Mouse (Mus musculus) kidney, adult 2 months (tissue): ENCODE measurements around the gene Rora. TPM values are rescaled to one million over a fixed set of nuclear protein-coding genes. Genes with fewer than 3 reads are reported as not detected.

Experiments used
- DNase-seq: peaks from one replicate; pipeline ENCODE4 v3.0.0; 2021
- H3K27ac ChIP-seq: fragments of 200-500 bp; 2 replicates; pipeline ENCODE4 v1.5.1; 2012; ENCODE audit warnings: low read depth, low read length, control low read depth, inconsistent platforms; ENCODE audit not compliant: insufficient read depth
- H3K27me3 ChIP-seq: fragments of 200-500 bp; replicated peaks from 2 replicates; pipeline ENCODE4 v1.6.1; 2012; ENCODE audit warnings: mild to moderate bottlenecking, moderate library complexity, low read length, inconsistent platforms; ENCODE audit not compliant: control insufficient read depth, insufficient read depth
- H3K36me3 ChIP-seq: fragments of 200-500 bp; 2 replicates; pipeline ENCODE4 v1.6.1; 2012; ENCODE audit warnings: mild to moderate bottlenecking, moderate library complexity, low read length, inconsistent platforms; ENCODE audit not compliant: control insufficient read depth, insufficient read depth
- H3K4me1 ChIP-seq: fragments of 200-500 bp; 2 replicates; pipeline ENCODE4 v1.6.1; 2011; ENCODE audit warnings: low read length; ENCODE audit not compliant: control insufficient read depth, insufficient read depth
- H3K4me3 ChIP-seq: fragments of 200-500 bp; 2 replicates; pipeline ENCODE4 v1.5.1; 2011; ENCODE audit warnings: mild to moderate bottlenecking, low read depth, low read length, control low read depth; ENCODE audit not compliant: insufficient read depth
- CTCF ChIP-seq: fragments of 200-500 bp; conservative IDR thresholded peaks from 2 replicates; pipeline ENCODE4 v1.5.1; 2011; ENCODE audit warnings: low read depth, mild to moderate bottlenecking, control low read depth, low read length, moderate library complexity, mixed read lengths; ENCODE audit not compliant: insufficient read depth, insufficient read length
- POLR2A ChIP-seq: fragments of 200-500 bp; IDR thresholded peaks from one replicate; pipeline ENCODE4 v1.6.1; 2011; ENCODE audit warnings: low read depth, low read length, control low read depth
- WGBS: fragments of 180-500 bp; shearing (Covaris S2); methylation state at CpG from one replicate; pipeline ENCODE4 v1.1.7; 2018; 5-methylcytosine and 5-hydroxymethylcytosine counted together
- polyA plus RNA-seq: library from polyadenylated mRNA; depleted of rRNA; stranded (reverse); fragments of >200 nt; gene quantifications from 2 replicates; pipeline ENCODE4 v1.2.3, GENCODE M21; 2012

The Rora gene
- polyA plus RNA-seq, 1 experiment = 15.5 TPM

GRCm38 (mm10) chr9:69160818-69161217, 507.2 kb downstream of the Rora start:
- DNase-seq = no peak
- WGBS = 92% methylated on average over 5 of the region's 5 CpGs
- Histone ChIP-seq H3K27me3 (no peaks in the 10 kb centered on the region), H3K4me3 (no peak overlapping the region), H3K27ac (no peak overlapping the region), H3K36me3 (no peaks in the 10 kb centered on the region), H3K4me1 (no peaks in the 10 kb centered on the region)
- TF ChIP-seq POLR2A (no peak), CTCF (peak; percentile 29; the same call in 1 of the 2 replicates)

- no peak for DNase-seq
- Histone ChIP-seq H3K36me3 (no peaks in the 10 kb centered on the region), H3K27me3 (no peaks in the 10 kb centered on the region), H3K4me1 (no peaks in the 10 kb centered on the region), H3K4me3 (no peak overlapping the region), H3K27ac (no peak overlapping the region)
- 72% methylated on average over 7 of the region's 7 CpGs for WGBS
- no peak for TF ChIP-seq POLR2A
- no peak for TF ChIP-seq CTCF
These were observed 511.1 kb downstream of the Rora start for GRCm38 (mm10) chr9:69164653-69165052.

- H3K27me3 ChIP-seq = no peaks in the 10 kb centered on the region
- H3K4me1 ChIP-seq = no peaks in the 10 kb centered on the region
- no peak for DNase-seq
- no peaks in the 10 kb centered on the region for H3K36me3 ChIP-seq
- 65% methylated on average over 7 of the region's 7 CpGs for WGBS
- no peak for TF ChIP-seq CTCF
- no peak for TF ChIP-seq POLR2A
- no peak overlapping the region for H3K27ac ChIP-seq
- no peak overlapping the region for H3K4me3 ChIP-seq
These were observed 511.7 kb downstream of the Rora start for GRCm38 (mm10) chr9:69165096-69165836.

DNA sequence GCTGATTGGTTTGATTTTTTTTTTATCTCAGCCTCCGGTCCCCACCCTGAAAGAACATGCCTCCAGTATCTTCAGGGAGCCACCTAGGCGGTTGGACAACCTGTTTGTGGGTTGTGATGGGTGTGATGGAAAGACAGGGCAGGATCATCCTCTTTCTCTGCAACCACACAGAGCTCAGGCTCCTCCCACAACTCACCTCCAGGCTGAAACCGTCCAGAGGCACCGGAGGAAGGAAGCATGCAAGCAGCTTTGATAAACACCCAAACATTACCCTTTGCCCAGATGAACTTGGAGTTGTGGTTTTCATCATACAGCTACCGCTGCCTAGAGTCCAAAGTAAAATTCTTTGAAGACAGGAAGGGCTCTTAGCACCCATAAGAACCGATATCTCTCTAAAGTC, 520.5 kb downstream of the Rora start:
- Histone ChIP-seq H3K4me1 (peaks cover 17% of the 10 kb centered on the region), H3K27ac (no peak overlapping the region), H3K4me3 (no peak overlapping the region), H3K36me3 (no peaks in the 10 kb centered on the region), H3K27me3 (no peaks in the 10 kb centered on the region)
- DNase-seq = peak; percentile 79
- no peak for TF ChIP-seq POLR2A
- TF ChIP-seq CTCF = 0 out of 2 replicates have a peak, but pooled peaks have one; percentile 2
- WGBS = 47% methylated on average over 6 of the region's 6 CpGs

DNA sequence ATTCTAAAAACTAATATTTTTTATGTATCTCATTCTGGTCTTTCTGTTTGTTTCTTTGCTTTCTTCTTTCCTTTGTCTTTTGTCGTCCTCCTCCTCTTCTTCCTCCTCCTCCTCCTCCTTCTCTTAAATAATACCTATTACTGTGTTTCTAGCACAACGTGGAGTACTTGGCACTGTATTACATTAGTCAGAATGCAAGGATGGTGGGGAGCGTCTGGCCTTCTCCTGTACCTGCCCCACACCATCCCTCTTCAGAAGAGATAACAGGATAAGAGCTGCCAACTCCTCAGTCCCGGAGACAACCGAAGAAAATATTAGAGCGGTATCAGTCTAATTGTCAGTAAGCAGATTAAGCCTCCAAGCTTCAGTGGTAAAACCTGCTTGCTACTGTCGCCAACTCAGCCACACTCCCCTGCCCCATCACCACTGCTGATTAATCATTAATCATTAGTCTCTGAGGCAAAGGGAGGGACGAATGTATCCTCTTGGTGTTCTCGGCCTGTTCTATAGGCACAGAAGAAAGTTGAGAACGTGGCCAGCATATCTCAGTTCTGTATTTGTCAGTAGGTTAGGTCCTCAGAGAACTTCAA, 521.0 kb downstream of the Rora start:
- Histone ChIP-seq H3K4me3 (no peak overlapping the region), H3K4me1 (peaks cover 17% of the 10 kb centered on the region), H3K36me3 (no peaks in the 10 kb centered on the region), H3K27ac (0 out of 2 replicates have a peak overlapping the region, but pooled peaks have one; percentile 41), H3K27me3 (no peaks in the 10 kb centered on the region)
- DNase-seq = peak; percentile 65
- TF ChIP-seq CTCF (no peak), POLR2A (no peak)
- WGBS = 34% methylated on average over 10 of the region's 10 CpGs

DNA sequence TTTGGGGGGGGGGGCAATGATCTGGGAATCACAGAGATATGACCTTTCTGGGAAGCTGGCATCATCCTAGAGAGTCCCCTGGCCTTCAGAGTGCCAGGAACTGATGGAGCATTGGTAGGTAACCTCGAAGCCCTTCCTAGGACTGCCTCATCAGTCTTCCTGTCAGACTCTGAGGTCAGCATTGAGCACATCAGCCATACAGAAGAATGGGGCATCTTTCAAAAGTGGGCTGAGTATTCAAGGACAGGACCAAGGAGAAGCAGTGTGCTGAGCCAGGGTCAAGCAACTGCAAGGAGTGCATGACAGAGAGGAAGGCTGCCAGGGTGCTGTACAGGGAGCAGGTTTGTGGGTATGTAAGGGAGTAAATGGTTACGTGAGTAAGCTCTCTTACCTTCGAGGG, 523.4 kb downstream of the Rora start:
- no peak for DNase-seq
- Histone ChIP-seq H3K27ac (no peak overlapping the region), H3K4me1 (peaks cover 29% of the 10 kb centered on the region), H3K4me3 (no peak overlapping the region), H3K27me3 (no peaks in the 10 kb centered on the region), H3K36me3 (no peaks in the 10 kb centered on the region)
- WGBS = 75% methylated on average over 3 of the region's 3 CpGs
- TF ChIP-seq CTCF (no peak), POLR2A (no peak)

- H3K36me3 ChIP-seq = no peaks in the 10 kb centered on the region
- H3K4me1 ChIP-seq = peaks cover 37% of the 10 kb centered on the region
- H3K27ac ChIP-seq = no peak overlapping the region
- H3K27me3 ChIP-seq = no peaks in the 10 kb centered on the region
- no peak overlapping the region for H3K4me3 ChIP-seq
- DNase-seq = no peak
- WGBS = over 99% methylated on average over 8 of the region's 8 CpGs
- no peak for TF ChIP-seq CTCF
- TF ChIP-seq POLR2A = no peak
These were observed 525.6 kb downstream of the Rora start for GRCm38 (mm10) chr9:69179224-69179623.
